Mouse (Mus musculus): Measurements from ENCODE around the gene Nanos3. TPM values are rescaled to one million over a fixed set of nuclear protein-coding genes. Genes with fewer than 3 reads are reported as not detected.

Nanos3 gene
- polyA plus RNA-seq, 1 experiment: 0.22 TPM

- no peak for DNase-seq (ENCODE audit: low read depth, low spot score)
- WGBS: 66% methylated on average over 8 of the region's 8 CpGs
These were observed 40.3 kb downstream of the Nanos3 start for GRCm38 (mm10) chr8:84144636-84145245.

- WGBS: 95% methylated on average over 4 of the region's 4 CpGs
- DNase-seq (ENCODE audit: low read depth, low spot score): no peak
These were observed 44.2 kb downstream of the Nanos3 start for GRCm38 (mm10) chr8:84140838-84141237.

- no peak for DNase-seq (ENCODE audit: low read depth, low spot score)
- 92% methylated on average over 3 of the region's 3 CpGs for WGBS
These were observed 47.2 kb downstream of the Nanos3 start for GRCm38 (mm10) chr8:84137848-84138247.

DNA sequence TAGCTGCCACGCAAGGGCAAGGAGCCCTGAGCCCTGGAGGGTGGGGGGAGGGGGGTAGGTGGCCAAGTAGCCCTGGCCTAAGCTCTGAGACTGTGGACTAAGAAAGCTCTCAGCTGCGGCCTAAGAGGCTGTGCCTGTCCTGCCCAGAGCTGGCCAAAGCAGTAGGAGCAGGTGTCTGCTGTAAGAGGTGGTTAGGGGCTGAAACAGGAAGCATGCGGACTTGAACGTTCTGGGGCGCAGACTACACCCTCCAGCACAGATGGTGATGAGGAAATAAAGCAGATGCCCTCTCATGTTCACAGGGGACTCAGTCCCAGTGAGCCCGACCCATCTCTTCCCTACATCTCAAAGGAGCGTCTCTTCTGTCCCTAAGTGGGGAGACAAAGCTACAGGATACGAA is 52.8 kb downstream of the Nanos3 start:
- no peak for DNase-seq (ENCODE audit: low read depth, low spot score)
- WGBS: 79% methylated on average over 8 of the region's 8 CpGs

- no peak for DNase-seq (ENCODE audit: low read depth, low spot score)
- 58% methylated on average over 30 of the region's 30 CpGs for WGBS
These were observed 54.2 kb downstream of the Nanos3 start for GRCm38 (mm10) chr8:84130806-84131205.

GRCm38 (mm10) chr8:84128277-84128676 is 56.7 kb downstream of the Nanos3 start:
- DNase-seq (ENCODE audit: low read depth, low spot score): no peak
- WGBS: 48% methylated on average over 8 of the region's 8 CpGs

- no peak for DNase-seq (ENCODE audit: low read depth, low spot score)
- 73% methylated on average over 17 of the region's 17 CpGs for WGBS
These were observed 57.7 kb downstream of the Nanos3 start for GRCm38 (mm10) chr8:84127202-84127901.

DNA sequence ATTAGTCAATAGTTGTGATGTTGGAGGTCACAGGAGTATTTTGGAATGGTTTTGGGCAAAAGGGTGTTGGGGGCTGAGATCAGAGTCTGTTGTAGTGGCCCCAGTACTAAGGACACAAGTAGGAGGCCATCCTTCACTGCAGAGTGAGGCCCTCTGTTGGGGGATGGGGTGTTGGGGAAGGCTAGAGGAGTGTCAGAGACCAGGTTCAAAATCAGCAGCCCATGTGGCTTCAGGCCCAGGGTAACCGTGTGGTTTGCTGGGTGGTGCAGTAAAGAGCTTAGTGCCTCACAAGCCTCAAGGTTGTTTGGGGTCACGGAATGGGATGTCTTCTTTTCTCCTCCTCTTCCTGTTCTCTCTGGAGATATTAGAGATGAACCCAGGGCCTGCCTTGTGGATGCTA is 58.3 kb downstream of the Nanos3 start:
- WGBS: 59% methylated on average over 2 of the region's 2 CpGs
- no peak for DNase-seq (ENCODE audit: low read depth, low spot score)

DNA sequence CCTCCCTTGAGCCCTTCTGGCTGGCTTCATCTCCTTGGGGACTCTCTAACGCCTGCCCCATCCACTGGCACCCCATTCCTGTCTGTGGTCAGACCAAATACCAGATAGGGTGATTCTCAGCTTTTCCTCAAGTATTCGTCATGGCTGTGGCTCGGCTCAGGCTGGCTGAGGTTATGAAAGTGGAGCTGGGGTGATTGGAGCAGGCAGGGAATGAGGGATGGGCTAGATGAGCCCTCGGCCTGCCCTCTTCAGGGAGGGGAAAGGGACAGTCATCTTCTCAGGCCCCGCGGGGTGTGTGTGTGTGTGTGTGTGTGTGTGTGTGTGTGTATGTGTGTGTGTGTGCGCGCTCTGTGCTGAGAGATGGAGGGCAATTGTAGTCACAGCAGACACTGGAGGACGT is 59.4 kb downstream of the Nanos3 start, which contains the start of gene Podnl1:
Gene Podnl1 (plus strand): TSS at position 334 of the 400 bp plus-strand sequence.
- 31% methylated on average over 9 of the region's 9 CpGs for WGBS
- no peak for DNase-seq (ENCODE audit: low read depth, low spot score)

Other genes starting within 250 kb of the Nanos3 start
- 0.43 and 0.52 TPM in 2 replicates for gene Gm10644, start 230.0 kb downstream of the Nanos3 start, polyA plus RNA-seq (2012; rRNA removed)
- 35.0 and 42.7 TPM in 2 replicates for gene Asf1b, start 229.7 kb downstream of the Nanos3 start, polyA plus RNA-seq (2012; rRNA removed)
- 59.9 and 65.0 TPM in 2 replicates for gene Prkaca, start 212.2 kb downstream of the Nanos3 start, polyA plus RNA-seq (2012; rRNA removed)
- 35.7 and 37.6 TPM in 2 replicates for gene Samd1, start 187.5 kb downstream of the Nanos3 start, polyA plus RNA-seq (2012; rRNA removed)
- 0.27 and 0.30 TPM in 2 replicates for gene 1700067K01Rik, start 183.7 kb downstream of the Nanos3 start, polyA plus RNA-seq (2012; rRNA removed)
- gene 2210011C24Rik, start 173.0 kb downstream of the Nanos3 start, polyA plus RNA-seq (2012; rRNA removed): 2.3 and 3.2 TPM in 2 replicates
- gene Palm3, start 163.7 kb downstream of the Nanos3 start, polyA plus RNA-seq (2012; rRNA removed): 0.11 TPM in 1 of 2 replicates, not detected in the other
- 5.5 and 6.5 TPM in 2 replicates for gene Il27ra, start 142.6 kb downstream of the Nanos3 start, polyA plus RNA-seq (2012; rRNA removed)
- 0.49 and 0.56 TPM in 2 replicates for gene Rln3, start 140.2 kb downstream of the Nanos3 start, polyA plus RNA-seq (2012; rRNA removed)
- gene Gm10643, start 120.1 kb downstream of the Nanos3 start, polyA plus RNA-seq (2012; rRNA removed): 0.82 and 1.1 TPM in 2 replicates
- 19.0 and 25.2 TPM in 2 replicates for gene Rfx1, start 118.4 kb downstream of the Nanos3 start, polyA plus RNA-seq (2012; rRNA removed)
- gene Dcaf15, start 80.4 kb downstream of the Nanos3 start, polyA plus RNA-seq (2012; rRNA removed): 73.4 and 87.9 TPM in 2 replicates
- 5.6 and 5.9 TPM in 2 replicates for gene Podnl1, start 59.2 kb downstream of the Nanos3 start, polyA plus RNA-seq (2012; rRNA removed)
- gene Cc2d1a, start 37.3 kb downstream of the Nanos3 start, polyA plus RNA-seq (2012; rRNA removed): 30.2 and 38.0 TPM in 2 replicates
- 0.22 and 0.32 TPM in 2 replicates for gene 4930432K21Rik, start 37.2 kb downstream of the Nanos3 start, polyA plus RNA-seq (2012; rRNA removed)
- gene Zswim4, start 51.8 kb upstream of the Nanos3 start, polyA plus RNA-seq (2012; rRNA removed): 10.4 and 16.4 TPM in 2 replicates
- 137 and 143 TPM in 2 replicates for gene D8Ertd738e, start 64.5 kb upstream of the Nanos3 start, polyA plus RNA-seq (2012; rRNA removed)
- gene Mri1, start 72.1 kb upstream of the Nanos3 start, polyA plus RNA-seq (2012; rRNA removed): 23.6 and 35.9 TPM in 2 replicates
- gene Ccdc130, start 85.2 kb upstream of the Nanos3 start, polyA plus RNA-seq (2012; rRNA removed): 31.5 and 38.3 TPM in 2 replicates
- gene Cacna1a, start 203.2 kb upstream of the Nanos3 start, polyA plus RNA-seq (2012; rRNA removed): 5.2 and 11.0 TPM in 2 replicates